Mouse (Mus musculus) testis, adult 2 months (tissue): Measurements from ENCODE around the gene Krtap10-10. TPM values are rescaled to one million over a fixed set of nuclear protein-coding genes. Genes with fewer than 3 reads are reported as not detected.
A peak's percentile ranks its signal among the peaks of the same experiment; 100 is the strongest.

Experiments
- H3K27ac ChIP-seq: fragments of 200-500 bp; 2 replicates; pipeline ENCODE4 v1.5.1; 2012; ENCODE audit warnings: low read depth, low read length; ENCODE audit not compliant: control insufficient read depth, insufficient read depth
- H3K27me3 ChIP-seq: fragments of 200-500 bp; 2 replicates; pipeline ENCODE4 v1.6.1; 2012; ENCODE audit warnings: mild to moderate bottlenecking, low read length, moderate library complexity; ENCODE audit not compliant: control insufficient read depth, insufficient read depth
- H3K36me3 ChIP-seq: fragments of 200-500 bp; 2 replicates; pipeline ENCODE4 v1.6.1; 2012; ENCODE audit warnings: mild to moderate bottlenecking, low read length; ENCODE audit not compliant: control insufficient read depth, insufficient read depth
- H3K4me1 ChIP-seq: fragments of 200-500 bp; 2 replicates; pipeline ENCODE4 v1.6.1; 2012; ENCODE audit warnings: low read length; ENCODE audit not compliant: control insufficient read depth, insufficient read depth
- H3K4me3 ChIP-seq: fragments of 200-500 bp; 2 replicates; pipeline ENCODE4 v1.5.1; 2012; ENCODE audit warnings: low read depth, mild to moderate bottlenecking, low read length, moderate library complexity, mixed read lengths; ENCODE audit not compliant: control insufficient read depth
- CTCF ChIP-seq: fragments of 200-500 bp; IDR thresholded peaks from 2 replicates; pipeline ENCODE4 v1.5.1; 2012; ENCODE audit warnings: low read depth, mild to moderate bottlenecking, inconsistent platforms, low read length, moderate library complexity; ENCODE audit not compliant: control insufficient read depth, insufficient read depth, insufficient replicate concordance
- POLR2A ChIP-seq: fragments of 200-500 bp; IDR thresholded peaks from 2 replicates; pipeline ENCODE4 v1.6.1; 2012; ENCODE audit warnings: low read depth, mild to moderate bottlenecking, inconsistent platforms, low read length, moderate library complexity; ENCODE audit not compliant: control insufficient read depth
- polyA plus RNA-seq: library from polyadenylated mRNA; depleted of rRNA; stranded (reverse); fragments of >200 nt; gene quantifications from 2 replicates; pipeline ENCODE4 v1.2.3, GENCODE M21; 2012

The Krtap10-10 gene
- polyA plus RNA-seq, 1 experiment, result not detected

GRCm38 (mm10) chr10:77804095-77804494, 31.7 kb upstream of the Krtap10-10 start:
- no peaks in the 10 kb centered on the region for H3K4me1 ChIP-seq
- no peak for TF ChIP-seq POLR2A
- TF ChIP-seq CTCF, result no peak
- H3K36me3 ChIP-seq, result no peaks in the 10 kb centered on the region
- no peak overlapping the region for H3K4me3 ChIP-seq
- no peak overlapping the region for H3K27ac ChIP-seq
- H3K27me3 ChIP-seq, result no peaks in the 10 kb centered on the region

DNA sequence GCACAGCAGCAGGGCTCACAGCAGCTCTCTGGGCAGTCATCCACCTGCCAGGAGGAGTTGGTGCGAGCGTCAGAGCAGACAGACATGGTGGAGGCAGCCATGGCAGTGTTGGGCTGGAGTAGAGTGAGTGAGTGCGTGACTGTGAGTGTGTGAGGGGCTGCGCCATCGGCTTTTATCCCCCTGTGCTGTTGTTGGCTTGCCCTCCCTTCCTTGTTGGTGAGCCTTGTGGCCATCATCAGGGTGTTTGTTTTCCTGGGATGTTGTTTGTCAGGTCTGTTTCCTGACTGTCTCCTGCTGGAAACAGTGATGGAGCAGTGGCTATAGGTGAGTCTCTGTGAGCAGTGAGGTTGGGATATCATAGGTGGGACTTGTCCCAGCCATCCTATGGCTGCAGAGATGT, 24.0 kb upstream of the Krtap10-10 start, which contains the start of gene Gm9507:
Gene Gm9507, minus strand, starts transcription at position 101 of the 400 bp plus-strand sequence.
- H3K27me3 ChIP-seq, result no peaks in the 10 kb centered on the region
- no peak within 1 kb of the TSS for H3K4me3 ChIP-seq
- TF ChIP-seq POLR2A (no peak), CTCF (no peak)
- H3K27ac ChIP-seq, result no peak within 1 kb of the TSS
- no peaks in the 10 kb centered on the region for H3K36me3 ChIP-seq
- no peaks in the 10 kb centered on the region for H3K4me1 ChIP-seq

DNA sequence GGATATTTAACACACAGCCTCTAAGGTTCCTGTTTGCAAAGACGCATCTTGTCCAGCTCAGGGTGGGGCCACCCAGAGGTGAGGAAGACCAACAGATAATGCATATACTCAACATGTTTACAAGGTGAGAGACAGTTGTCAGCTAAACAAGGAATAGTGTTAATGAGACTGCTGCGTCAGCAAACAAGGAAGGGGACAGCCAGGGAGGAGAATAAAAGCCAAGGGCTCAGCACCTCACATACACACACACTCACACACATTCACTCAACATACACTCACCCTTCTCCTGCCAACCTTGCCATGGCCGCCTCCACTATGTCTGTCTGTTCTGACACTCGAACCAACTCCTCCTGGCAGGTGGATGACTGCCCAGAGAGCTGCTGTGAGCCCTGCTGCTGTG, 21.4 kb upstream of the Krtap10-10 start, which contains the start of gene Gm2696:
Gene Gm2696, plus strand, starts transcription at position 301 of the 400 bp plus-strand sequence.
- Histone ChIP-seq H3K36me3 (no peaks in the 10 kb centered on the region), H3K27ac (no peak within 1 kb of the TSS), H3K27me3 (no peaks in the 10 kb centered on the region), H3K4me3 (no peak within 1 kb of the TSS), H3K4me1 (no peaks in the 10 kb centered on the region)
- TF ChIP-seq CTCF (no peak), POLR2A (no peak)

GRCm38 (mm10) chr10:77815514-77815913, 20.2 kb upstream of the Krtap10-10 start:
- H3K27me3 ChIP-seq, result no peaks in the 10 kb centered on the region
- H3K4me3 ChIP-seq, result no peak overlapping the region
- TF ChIP-seq POLR2A, result no peak
- peak; percentile 78; the same call in 1 of the 2 replicates for TF ChIP-seq CTCF
- no peaks in the 10 kb centered on the region for H3K36me3 ChIP-seq
- no peaks in the 10 kb centered on the region for H3K4me1 ChIP-seq
- no peak overlapping the region for H3K27ac ChIP-seq

- Histone ChIP-seq H3K4me3 (no peak overlapping the region), H3K27ac (no peak overlapping the region)
Measured at GRCm38 (mm10) chr10:77818523-77818922, 17.2 kb upstream of the Krtap10-10 start.

DNA sequence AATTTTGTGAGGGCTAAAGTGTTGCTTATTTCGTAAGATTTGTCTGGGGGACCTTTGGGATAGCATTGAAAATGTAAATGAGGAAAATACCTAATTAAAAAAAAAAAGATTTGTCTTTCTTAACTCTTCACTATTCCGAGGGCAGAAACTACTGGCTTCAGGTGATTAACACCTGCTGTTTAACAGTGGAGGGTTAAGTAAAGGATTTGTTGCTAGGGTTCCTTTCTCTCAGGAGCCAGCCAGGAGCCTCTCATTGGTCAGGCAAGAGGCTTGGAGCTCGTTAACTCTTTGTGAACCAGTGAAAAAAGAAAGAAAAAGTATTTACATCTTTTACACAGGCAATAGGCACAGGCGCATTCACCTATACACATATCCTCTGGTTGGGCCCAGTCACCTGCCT, 16.5 kb upstream of the Krtap10-10 start:
- H3K4me1 ChIP-seq, result no peaks in the 10 kb centered on the region
- H3K27me3 ChIP-seq, result no peaks in the 10 kb centered on the region
- no peak overlapping the region for H3K27ac ChIP-seq
- TF ChIP-seq POLR2A (no peak), CTCF (no peak)
- H3K4me3 ChIP-seq, result no peak overlapping the region
- no peaks in the 10 kb centered on the region for H3K36me3 ChIP-seq

More at GRCm38 (mm10) chr10:77818523-77818922, 17.2 kb upstream of the Krtap10-10 start:
- TF ChIP-seq POLR2A (no peak), CTCF (no peak)
- H3K27me3 ChIP-seq, result no peaks in the 10 kb centered on the region
- H3K36me3 ChIP-seq, result no peaks in the 10 kb centered on the region
- no peaks in the 10 kb centered on the region for H3K4me1 ChIP-seq

DNA sequence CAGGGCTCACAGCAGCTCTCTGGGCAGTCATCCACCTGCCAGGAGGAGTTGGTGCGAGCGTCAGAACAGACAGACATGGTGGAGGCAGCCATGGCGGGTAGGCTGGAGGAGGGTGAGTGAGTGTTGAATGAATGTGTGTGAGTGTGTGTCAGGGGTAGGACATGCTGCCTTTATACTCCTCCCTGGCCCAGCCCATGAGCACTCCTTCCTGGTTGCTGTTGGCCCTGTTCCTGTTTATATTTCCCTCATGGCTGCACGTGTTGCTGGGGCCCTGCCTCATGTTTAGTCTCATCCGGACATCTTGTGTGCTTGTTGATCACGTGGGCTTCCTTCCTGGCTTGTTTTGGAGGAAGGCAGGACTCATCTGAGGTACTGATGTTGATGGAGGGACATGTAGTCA, 8.8 kb upstream of the Krtap10-10 start, which contains the start of gene Krtap10-4:
Gene Krtap10-4, minus strand, starts transcription at position 145 of the 400 bp plus-strand sequence.
- Histone ChIP-seq H3K4me3 (no peak within 1 kb of the TSS), H3K36me3 (no peaks in the 10 kb centered on the region), H3K4me1 (no peaks in the 10 kb centered on the region), H3K27me3 (no peaks in the 10 kb centered on the region), H3K27ac (no peak within 1 kb of the TSS)
- TF ChIP-seq POLR2A, result no peak
- no peak for TF ChIP-seq CTCF

DNA sequence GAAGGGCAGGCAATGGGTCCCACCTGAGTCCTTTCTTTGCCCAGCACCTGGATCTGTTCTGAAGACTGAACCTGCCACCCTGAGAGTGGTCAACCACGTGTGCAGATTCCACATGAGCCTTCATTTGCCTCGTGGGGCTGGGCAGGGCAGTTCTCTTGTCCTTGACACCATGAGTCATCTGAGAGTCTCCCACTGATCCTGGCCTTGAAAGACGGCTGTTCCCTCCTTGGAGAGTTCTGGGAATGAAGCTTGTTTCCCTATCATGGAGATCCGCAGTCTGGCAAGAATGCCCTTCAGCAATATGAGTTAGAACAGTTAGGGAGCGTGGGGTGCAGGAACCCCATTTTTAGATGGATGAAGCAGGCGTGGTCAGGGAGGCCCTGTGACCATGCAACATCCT, 3.3 kb downstream of the Krtap10-10 start:
- no peak overlapping the region for H3K4me3 ChIP-seq
- H3K27ac ChIP-seq, result no peak overlapping the region
- H3K27me3 ChIP-seq, result no peaks in the 10 kb centered on the region
- no peaks in the 10 kb centered on the region for H3K4me1 ChIP-seq
- H3K36me3 ChIP-seq, result no peaks in the 10 kb centered on the region
- no peak; the same call in 1 of the 2 replicates for TF ChIP-seq POLR2A
- no peak for TF ChIP-seq CTCF
